Mouse (Mus musculus) urinary bladder, adult 2 months (tissue): ENCODE data around the gene Kcnip1. TPM values are rescaled to one million over a fixed set of nuclear protein-coding genes. Genes with fewer than 3 reads are reported as not detected.

Experiments
- DNase-seq: peaks from one replicate; pipeline ENCODE4 v3.0.0; 2022; ENCODE audit warnings: low spot score
- polyA plus RNA-seq: library from polyadenylated mRNA; depleted of rRNA; stranded (reverse); fragments of >200 nt; gene quantifications from 2 replicates; pipeline ENCODE4 v1.2.3, GENCODE M21; 2012

Kcnip1 gene
- polyA plus RNA-seq, 1 experiment, result 0.76 TPM

GRCm38 (mm10) chr11:33827829-33828206 lies 165.1 kb downstream of the Kcnip1 start:
- no peak for DNase-seq

DNA sequence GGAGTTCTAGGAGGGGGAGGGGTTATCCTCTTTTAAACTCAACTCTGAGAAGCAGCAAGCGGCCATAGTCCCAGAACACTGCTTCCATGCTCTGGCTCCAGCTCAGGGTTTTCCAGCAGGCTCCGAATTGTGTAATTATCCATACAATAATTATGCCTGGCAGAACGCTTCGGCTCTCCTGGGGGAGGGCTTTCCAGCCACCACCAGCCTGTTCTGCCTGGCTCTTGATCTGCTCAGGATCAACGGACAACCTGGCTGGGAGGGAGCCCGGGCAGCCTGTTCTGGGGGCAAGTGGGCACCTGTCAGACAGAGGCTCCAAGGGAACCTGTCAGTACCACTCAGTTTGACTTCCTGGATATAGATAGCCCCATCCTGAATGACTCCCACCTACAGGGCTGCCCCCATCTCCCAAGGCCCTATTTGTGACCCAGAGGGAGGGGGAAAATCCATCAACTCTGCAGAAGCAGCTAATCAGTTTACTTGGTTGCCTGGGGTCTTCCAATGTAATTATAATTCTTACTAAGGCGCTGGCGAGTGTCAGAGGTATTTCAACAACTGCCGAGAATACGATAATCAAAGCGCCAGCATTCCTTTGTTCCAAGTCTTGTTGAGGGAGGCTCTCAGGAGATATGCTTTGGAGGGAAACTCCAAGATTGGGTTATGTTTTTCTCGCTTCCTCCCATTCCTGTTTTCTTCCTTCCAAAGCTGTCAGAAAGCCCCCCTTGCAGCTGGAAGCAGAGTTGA lies 165.7 kb downstream of the Kcnip1 start:
- no peak for DNase-seq

- no peak for DNase-seq
Observed at GRCm38 (mm10) chr11:33824739-33825138, 168.2 kb downstream of the Kcnip1 start.

- no peak for DNase-seq
Observed at GRCm38 (mm10) chr11:33821331-33821730, 171.6 kb downstream of the Kcnip1 start.

GRCm38 (mm10) chr11:33820876-33821275 lies 172.1 kb downstream of the Kcnip1 start:
- no peak for DNase-seq

DNA sequence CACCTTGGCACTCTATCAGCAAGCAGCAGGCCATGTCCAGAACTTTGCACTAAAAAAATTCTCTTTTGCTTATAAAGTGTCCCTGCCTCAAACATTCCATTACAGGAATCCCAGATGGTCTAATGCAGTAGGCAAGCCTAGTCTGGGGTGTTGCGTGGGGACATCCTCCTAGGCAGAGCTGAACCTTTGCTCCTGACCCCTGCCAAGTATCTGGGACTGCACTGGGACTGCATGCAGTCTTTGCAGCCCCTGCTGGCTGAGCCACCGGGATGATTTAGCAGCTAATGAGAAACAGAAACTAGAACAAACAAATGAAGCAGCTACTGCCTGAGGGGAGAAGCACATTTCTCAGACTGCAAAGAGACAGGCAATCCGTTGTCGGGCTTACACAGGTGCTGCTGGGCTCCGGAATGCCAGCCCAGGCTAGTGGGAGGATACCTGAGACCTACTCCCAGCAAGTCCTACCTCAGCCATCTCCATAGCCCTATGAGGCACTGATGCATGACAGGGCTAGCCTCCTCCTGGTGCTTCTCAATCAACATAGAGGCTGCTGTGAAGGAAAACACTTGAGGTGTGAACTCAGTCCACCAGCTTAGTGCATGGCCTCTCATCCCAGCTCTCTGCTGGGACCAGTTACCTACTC lies 174.0 kb downstream of the Kcnip1 start:
- DNase-seq, result no peak

GRCm38 (mm10) chr11:33816020-33816419 lies 176.9 kb downstream of the Kcnip1 start:
- no peak for DNase-seq

- no peak for DNase-seq
Observed at GRCm38 (mm10) chr11:33810105-33810504, 182.8 kb downstream of the Kcnip1 start.

GRCm38 (mm10) chr11:33803093-33803492 lies 189.9 kb downstream of the Kcnip1 start:
- no peak for DNase-seq

DNA sequence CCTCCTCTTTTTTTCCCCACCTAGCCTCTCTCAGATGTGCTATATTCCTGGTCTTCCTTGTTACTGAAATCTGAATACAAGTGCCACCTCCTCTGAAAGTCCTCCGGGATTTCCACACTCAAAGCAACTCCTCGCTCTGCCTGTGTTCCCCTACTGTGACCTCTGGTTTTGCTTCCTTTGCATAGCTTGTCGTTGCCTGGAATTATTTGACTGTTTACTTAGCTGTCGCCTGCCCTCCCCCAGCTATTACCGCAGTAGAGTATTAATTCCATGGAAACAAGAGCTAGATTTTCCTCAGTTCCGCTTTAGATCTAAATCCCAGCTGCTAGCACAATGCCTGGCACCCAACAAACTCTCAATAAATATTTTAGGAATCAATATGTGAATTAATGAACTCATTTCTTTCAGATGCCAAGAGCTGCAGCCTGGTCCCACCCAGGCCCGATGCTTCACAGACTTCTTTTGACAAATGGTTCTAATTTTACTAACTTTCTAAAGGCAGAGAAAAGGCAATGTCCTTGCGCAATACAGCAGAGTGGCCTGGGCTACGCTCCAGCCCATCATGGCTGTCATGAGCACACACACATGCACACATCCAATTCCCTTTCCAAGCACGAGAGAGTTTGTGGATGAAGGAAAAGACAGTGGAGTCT lies 192.4 kb downstream of the Kcnip1 start:
- no peak for DNase-seq

DNA sequence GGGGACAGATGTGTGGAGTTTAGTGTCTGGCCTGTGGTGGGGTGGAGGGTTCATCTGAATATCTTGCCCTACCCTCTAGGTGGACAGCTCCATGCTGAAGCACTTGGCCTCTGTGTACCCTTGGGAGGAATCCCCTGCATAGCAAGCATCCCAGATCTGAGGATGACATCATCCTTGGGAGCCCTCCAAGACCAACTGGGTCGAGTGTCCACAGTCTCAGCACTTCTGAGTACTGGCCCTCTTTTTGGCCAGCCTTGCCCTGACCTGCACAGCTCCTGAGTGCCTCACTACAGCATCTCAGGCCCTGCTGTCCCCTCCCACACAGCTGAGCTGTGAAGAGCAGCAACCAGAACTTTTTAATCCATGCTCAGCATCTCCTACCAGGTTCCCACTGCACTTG lies 193.0 kb downstream of the Kcnip1 start:
- no peak for DNase-seq

GRCm38 (mm10) chr11:33798094-33798648 lies 194.8 kb downstream of the Kcnip1 start:
- DNase-seq, result no peak

- no peak for DNase-seq
Observed at GRCm38 (mm10) chr11:33787362-33787761, 205.6 kb downstream of the Kcnip1 start.

GRCm38 (mm10) chr11:33786572-33786971 lies 206.4 kb downstream of the Kcnip1 start:
- no peak for DNase-seq

DNA sequence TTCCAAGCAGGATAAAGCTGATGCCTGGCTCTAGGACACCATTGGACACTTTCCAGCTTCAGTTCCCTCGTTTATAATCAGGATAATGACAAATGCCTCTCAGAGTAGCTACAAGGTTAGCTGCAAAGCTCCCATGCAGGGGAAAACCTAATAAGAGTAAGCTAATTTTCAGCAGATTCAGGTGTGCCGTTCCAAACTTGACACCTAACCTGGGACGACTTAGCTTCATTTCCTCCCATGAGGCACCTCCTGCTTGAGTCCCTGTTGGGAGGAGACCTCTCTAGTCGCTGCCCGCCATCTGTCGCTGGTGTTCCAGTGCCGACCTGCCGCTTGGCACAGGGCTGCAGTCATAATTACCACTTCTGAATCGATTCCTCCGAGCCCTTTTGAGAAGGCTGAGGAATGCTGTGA lies 211.4 kb downstream of the Kcnip1 start:
- DNase-seq, result no peak

DNA sequence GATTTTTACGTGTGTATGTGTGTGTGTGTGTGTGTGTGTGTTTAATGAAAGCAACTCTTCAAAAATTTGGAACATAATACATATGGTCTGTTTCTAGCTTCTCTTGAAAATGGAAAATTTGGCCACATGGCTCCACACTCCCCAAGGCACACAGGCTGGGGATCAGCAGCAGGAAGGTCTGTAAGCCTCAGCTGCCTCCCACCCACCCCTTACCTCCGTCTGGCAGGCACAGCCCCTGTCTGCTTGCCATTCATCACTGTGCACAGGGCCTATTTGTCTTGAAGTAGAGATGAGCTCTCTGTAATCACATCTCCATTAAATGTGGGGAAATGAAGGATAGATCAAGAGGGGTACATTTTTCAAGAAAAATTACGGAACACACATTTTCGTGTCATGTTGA lies 212.7 kb downstream of the Kcnip1 start:
- no peak for DNase-seq

DNA sequence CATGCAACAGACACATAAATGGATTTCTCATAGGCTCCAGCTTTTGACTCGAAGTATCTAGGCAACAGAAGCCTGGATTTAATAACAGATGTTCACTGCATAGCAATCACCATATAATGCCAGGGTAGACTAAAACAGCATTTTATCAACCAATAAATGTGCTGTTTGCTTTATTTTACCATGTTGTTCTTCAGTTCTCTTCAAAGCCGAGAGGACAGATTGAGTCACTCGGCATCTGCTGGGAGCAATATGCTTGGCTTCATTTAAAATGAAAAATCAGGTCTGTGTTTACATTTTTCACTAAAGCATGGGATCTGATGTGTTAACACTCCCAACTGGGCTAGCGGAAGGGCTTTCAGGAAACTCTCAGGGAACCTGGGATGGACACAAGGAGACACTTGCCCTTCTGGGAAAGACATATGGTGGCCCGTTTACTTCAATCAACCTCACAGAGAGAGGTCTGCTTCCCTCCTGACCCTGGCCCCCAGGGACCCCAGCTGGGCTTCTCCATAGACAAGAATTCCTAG lies 220.3 kb downstream of the Kcnip1 start:
- no peak for DNase-seq

GRCm38 (mm10) chr11:33772043-33772442 lies 220.9 kb downstream of the Kcnip1 start:
- no peak for DNase-seq

GRCm38 (mm10) chr11:33766976-33767938 lies 225.7 kb downstream of the Kcnip1 start:
- no peak for DNase-seq

DNA sequence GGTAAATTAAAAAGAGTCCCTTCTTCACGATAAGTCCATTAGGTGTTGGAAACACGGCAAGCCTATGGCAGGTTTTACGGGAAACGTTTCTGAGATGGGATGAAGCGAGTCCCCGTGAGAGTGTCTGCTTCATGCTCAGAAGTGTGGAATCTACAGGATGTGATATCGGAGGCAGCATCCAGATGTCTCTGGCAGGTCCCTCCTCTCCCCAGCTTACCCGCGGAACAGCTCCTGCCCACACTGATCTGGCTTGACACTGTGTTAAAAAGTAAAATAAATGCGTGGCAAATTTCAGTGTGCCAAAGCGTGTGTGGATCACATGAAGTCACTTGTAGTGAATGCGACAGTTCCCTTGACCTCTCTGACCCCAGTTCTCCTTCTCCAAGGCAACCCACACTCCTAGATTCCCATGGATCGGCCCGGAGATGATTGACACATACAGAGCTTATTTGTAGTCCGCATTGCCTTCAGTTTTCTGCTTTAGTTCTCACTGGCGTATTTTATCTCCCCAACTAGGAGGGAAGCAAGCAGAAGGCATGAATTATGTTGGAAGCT lies 231.7 kb downstream of the Kcnip1 start:
- DNase-seq, result no peak

DNA sequence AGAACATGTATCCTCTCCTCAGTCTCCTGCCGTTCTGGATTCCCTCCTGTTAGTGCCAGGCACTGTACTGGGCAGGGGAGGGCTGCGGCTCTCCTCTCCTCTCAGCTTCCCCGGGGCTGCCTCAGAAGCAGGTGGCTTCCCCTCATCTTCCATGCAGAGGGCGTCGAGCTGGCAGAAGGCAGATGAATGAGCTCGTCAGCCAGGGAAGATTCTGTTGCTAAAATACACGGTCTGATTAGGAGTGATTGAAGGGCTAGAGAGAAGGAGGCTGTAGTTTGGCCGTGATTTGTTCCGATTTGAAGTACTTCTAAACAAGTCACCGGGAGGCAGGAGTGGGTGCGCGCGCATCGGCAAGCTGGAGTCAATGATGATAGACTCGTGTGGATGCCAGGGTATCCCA lies 236.3 kb downstream of the Kcnip1 start:
- DNase-seq, result no peak
